Mouse (Mus musculus) kidney, postnatal 14 days (tissue): ENCODE data around the gene Hexim2.

ENCODE experiments used
- DNase-seq: peaks from one replicate; pipeline ENCODE4 v3.0.0; 2022; ENCODE audit warnings: mixed read lengths

The Hexim2 gene

DNA sequence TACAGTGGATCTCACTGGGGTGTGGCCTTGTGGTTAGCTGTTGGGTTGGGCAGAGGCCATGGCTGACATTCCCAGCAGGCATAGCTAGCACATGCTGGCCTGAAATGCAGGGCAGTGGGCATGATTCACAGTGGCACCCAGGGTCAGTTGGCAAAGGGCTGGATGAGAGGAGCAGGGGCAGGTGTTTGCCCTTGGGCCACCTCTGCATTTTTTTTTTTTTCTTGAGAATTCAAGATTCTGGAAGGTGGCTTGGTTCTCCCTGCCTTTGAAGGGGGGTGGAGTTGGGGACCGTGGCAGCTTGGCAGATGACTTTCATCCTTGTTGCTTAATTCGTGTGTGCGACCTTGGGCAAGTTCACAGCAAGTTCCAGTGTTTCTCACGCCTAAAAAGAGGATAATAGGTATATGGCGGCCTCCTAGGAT is 42.2 kb downstream of the Hexim2 start:
- no peak for DNase-seq

DNA sequence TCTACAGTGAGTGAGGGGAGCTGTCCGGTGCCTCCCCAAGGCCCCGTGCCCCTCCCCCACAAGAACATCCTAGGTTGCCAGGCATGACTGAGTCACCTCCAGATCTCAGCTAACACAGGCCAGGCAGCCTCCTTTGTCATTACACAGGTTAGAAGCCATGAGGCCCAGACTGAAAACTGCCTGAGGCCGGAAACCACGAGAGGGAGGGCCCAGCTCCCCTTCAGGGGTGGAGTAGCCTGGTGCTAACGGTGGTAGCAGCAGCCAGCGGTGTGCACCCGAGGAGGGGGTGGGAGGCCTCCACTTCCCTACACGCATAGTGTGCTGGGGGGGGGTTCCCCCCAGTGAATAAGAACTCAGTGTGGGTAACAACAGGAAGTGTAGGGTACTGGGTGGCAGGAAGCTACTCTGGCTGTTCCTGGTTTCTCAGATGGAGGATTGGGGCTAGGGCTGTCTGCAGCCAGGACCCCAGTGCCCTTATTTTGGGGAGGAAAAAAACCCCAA is 42.7 kb downstream of the Hexim2 start:
- no peak for DNase-seq

DNA sequence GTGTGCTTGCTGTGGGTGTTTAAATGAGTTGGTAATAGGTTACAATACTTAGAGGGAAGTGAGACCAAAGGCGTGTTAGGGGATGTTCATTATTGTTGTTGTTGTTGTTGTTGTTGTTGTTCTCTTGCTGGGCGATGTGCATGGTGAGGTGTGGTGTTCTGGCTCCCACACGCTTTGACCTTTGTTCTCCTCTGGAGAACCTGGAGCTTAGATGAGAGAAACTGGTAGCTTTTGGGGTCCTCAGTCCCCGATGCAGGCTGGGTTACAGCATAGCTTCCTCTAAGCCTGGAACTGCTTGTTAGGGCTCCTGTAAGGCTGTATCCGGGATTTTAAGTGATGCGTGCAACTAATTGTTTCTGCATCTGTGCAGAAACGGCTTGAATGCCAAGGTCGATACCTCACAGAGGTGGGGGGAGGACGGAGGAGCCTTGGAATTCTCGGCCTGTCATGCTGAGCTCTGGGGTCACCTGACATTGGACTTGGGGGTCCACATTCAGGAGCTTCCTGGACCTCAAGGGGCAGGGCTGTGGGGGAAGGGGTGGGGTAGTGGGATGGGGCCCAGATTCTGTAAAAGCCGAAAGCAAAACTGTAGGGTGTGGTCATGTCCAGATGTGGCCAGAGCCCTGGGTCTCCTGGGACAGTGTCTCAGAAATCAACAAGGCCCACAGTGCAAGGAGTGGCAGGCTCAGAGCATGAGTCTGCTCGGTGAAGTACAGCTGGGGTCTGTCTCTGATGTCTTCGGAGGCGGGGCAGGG is 43.6 kb downstream of the Hexim2 start:
- no peak for DNase-seq

DNA sequence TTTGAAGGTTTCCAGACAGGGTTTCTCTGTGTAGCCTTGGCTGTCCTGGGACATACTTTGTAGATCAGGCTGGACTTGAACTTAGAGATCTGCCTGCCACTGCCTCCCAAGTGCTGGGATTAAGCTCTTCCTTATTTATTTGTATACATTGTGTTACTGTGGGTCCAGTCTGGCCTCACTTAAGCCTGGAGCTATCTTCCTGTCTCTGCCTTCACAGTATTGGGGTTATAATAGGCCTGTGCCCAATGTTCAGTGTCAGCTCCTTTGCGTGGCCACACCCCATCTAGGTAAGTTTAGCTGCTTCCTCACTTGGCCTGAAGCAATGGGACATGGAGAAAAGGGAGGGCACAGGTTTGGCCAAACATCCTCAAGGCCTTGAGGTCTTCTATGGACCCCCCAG is 44.3 kb downstream of the Hexim2 start:
- DNase-seq: no peak

DNA sequence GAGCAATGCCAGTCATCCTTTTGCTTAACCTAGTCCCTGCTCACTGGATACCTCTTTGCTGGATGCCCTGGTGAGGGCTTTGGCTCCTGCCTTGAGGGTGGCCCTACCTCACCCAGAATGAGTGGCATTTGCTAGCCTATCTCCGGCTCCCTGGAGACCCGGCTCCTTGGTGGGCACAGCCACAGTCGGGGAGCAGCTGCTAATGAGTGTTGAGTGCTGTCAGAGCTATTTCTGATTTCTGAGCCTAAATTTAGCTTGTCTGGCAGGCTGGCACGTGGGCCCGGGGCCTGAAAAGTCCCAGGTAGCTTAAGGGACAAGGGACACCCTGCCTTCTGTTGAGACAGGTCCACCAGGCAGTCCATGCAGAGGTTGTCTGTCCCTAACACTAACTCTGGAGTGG is 45.0 kb downstream of the Hexim2 start:
- DNase-seq: no peak

DNA sequence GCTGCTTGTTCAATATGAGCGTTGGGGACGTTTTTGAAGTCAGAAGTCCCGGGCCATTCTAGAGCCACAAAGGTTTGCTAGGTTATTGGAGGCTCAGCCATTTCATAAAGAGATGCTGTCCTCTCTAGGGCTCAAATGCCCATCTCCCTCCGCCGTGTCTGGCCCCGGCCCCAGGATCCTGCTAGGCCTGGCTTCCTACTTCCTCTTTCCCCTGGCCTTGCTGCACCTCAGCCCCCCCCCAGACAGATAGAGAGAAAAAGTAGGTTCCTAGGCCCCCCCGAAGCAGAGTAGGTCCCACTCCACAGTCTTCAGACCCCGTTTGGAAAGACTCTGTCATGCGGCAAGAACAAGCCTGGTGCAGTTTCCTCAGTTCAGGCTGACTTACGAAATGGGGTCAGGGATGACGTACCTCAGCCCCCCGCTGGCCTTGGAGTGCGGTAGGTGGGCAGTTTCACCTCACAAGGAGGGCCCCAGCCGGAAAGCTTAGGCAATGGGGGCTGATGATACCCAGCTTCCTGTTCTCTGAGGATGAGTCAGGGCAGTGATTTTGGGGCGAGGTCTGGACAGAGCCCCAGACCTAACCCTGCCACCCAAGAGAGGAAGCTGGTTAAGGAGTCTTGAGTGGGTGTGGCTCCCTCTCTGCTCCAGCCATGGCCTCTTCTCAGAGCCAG is 45.7 kb downstream of the Hexim2 start:
- no peak for DNase-seq

DNA sequence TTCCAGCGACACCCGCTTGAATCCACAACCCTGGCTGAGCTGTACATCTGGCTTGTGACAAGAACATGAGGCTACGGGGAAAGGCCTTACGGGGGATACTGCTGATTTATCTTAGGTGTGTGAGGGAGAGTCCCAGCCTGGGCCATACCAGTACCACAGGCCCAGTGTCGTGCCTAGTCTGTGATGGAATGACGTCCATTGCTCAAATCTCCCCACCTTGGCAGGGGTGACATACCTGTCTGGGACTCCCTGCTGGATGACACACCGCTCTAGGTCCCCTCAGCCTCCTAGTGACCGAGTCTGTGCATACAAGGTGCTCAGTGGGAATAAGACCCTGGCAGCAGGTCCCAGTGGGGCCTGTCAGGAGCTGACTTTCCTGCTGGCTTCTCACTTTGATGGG is 46.5 kb downstream of the Hexim2 start:
- no peak for DNase-seq

DNA sequence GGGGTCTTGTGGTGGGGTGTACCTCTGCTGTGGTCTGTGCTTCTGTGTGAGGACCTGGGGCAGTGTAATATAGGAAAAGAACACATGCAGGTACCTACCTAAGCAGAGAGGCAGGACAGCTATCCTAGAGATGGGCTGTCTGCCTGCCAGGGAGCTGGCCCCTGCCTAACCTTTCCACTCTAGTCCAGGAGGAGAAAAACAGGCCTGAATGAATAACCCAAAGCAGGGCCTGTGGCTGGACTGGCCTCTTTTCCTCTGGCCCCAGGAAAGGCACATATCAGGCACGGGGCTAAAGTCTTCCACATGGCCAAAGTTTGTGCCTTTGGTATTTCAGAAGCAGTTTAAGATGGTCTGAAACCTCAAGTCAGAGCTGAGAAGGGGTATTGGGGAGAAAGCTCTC is 48.2 kb downstream of the Hexim2 start:
- peak; percentile 68 for DNase-seq

DNA sequence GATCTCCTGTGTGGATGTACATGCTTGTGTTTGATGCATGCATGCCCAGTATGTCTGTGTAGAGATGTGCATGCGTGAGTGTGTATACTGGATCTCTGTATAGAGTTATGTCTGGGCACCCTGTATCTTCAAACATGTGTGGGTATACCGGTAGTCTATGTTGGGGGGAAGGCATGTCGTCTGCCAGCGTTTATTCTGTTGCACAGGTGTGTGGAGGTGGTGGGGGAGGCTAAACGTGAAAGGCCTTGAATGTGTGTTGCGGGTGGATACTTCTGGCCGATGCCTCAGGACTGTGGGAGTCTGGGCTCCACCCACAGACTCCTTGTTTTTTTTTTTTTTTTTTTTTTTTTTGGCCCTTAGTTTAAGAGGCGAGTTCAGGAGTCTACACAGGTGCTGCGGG is 49.1 kb downstream of the Hexim2 start:
- no peak for DNase-seq

DNA sequence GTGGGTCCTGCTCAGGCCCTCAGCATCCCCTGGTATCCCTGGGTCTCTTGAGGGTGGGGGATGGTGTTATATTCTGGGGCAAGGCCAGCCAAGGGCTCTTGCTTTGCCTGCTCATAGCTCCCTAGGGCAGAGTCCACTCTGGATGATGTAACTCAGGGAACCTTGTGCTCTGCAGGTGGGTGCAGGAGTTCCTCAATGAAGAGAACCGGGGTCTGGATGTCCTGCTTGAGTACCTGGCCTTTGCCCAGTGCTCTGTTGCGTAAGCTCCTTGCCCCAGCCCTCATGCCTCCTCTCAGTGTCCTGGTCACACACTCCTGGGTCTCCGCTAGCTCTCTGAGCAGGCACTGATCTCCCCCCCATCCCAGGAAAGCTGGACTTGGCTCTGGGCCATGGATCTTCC is 49.7 kb downstream of the Hexim2 start:
- peak; percentile 89 for DNase-seq

DNA sequence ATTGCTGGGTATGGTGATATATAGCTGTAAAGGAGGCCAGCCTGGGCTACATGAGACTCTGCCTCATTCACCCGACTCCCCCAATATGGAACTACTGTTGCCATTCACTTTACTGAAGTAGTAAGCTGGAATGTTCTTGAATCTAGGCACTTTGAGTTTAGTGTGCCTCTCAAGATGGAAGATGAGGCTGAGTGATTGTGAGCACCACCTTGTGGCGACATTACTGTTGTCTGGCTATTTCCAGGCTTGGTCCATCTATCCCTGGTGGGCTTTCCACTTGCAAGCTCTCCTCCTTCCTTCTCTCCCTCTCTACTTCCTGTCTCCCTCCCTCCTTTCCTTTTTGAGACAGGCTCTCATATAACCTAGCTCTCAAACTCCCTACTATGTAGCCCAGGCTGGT is 52.7 kb downstream of the Hexim2 start:
- DNase-seq: peak; percentile 69
